Mouse (Mus musculus) kidney, postnatal 25 days (tissue): ENCODE results near the gene Cd4.

Experiments used
- DNase-seq, 2 experiments: peaks; one replicate each; pipeline ENCODE4 v3.0.0; 2021; ENCODE audit warnings: mixed read lengths in 2 of 2

Gene Cd4

DNA sequence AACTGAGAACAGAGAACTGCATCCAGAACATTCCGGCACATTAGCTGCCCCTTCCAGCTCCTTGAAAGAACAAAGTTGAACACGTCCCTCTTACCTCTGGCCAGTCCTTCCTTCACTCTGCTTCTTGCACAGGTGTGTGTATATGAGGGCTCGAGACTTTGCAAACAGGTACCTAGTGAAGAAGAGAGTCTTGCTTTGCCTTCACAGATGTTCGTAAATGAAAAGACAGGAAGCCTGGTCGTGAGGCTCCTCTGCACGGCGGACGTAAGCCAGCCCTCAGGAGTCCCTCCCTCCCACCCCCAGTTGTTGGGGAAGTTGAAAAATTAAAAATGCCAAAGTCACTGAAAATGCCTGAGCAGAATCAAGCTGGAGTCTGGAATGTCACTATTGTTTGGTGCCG is at the start of gene Cd4:
Gene Cd4 (minus strand): TSS at position 236 of the 400 bp plus-strand sequence.
- DNase-seq: no peak

DNA sequence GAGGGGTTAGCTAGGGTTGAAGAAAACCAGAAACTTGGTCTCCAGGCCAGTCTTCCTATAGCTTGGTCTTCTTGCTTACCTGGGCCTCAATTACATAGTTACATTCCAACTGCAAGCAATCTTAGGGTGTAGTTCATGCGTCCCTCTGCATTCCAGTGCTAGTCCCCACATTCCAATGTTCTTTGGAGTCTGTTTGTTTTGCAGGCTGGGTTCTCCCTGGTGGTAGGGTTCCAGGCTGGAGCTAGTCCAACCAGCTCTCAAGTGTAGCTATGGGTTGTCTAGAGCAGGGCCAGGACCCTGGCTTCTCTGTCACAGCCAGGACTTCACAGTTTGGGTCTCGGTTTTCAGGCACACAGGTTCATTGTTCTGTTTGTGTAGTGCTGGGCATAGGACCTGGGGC is 49.5 kb upstream of the Cd4 start:
- DNase-seq: no peak

DNA sequence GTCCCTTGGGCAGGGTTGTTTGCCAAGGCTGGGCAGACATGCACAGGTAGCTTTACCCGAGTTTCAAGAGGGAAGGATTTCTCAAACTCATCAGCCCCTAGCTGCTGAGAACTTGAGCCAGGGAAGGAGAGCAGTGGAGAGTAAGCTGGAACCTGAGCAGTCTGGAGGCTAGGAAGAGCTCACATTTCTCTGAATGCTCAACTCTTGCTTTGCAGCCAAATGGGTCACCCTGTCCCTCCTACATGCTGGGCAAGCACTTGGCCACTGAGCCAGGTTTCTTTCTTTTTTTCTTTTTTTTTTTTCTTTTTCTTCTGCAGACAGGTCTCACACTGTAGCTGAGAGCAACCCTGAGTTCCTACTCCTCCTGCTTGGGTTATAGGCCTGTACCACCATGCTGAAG is 48.7 kb upstream of the Cd4 start:
- DNase-seq: no peak

DNA sequence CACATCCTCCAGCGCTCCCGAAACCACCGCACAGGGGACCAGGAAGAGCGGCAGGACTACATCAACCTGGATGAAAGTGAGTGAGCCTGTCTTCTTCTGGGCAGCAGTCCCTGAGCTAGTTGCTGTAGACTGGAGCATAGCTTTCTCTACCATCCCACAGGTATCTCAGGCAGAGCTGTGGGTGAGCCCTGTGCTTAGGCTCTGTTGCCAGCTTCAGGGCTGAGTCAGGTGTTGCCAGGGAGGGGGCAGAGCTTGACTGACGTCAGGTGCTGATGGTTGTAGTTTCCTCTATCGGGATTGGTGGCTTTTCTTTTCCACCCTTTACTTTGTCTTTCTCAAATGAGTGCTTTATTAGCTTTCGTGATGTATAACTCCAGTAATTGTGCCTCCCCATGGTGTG is 46.6 kb upstream of the Cd4 start:
- DNase-seq: no peak

DNA sequence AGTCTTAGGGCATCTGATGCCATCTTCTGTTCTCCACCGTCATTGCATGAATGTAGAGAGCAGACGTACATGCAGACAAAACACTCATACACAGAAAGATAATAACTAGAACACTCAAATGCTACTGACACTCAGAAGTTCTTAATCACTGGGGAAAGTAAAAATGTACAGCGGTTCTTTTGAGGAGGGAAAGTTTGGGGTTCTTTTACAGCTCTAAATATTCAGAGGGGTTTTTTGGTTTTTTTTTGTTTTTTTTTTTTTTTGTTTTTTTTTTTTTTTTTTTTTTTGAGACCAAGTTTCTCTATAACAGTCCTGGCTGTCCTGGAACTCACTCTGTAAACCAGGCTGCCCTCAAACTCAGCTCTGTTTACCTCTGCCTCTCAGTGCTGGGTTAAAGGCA is 45.1 kb upstream of the Cd4 start:
- DNase-seq: no peak

DNA sequence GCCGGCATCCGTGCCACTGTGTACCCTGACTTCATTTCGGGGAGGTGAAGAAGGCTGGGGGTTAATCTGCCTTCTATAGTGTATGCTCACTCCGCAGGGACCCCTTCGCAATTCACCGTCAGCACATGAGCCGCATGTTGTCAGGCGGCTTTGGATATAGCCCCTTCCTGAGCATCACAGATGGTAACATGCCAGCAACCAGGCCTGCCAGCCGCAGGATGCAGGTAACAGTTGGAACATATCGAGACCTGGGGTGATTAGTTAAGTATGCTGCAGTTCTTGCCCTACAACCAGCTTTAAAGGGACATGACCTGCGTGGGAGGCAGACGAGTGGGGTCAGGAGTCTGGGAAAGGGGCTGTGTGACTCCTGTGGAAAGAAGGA is 44.3 kb upstream of the Cd4 start:
- no peak for DNase-seq

DNA sequence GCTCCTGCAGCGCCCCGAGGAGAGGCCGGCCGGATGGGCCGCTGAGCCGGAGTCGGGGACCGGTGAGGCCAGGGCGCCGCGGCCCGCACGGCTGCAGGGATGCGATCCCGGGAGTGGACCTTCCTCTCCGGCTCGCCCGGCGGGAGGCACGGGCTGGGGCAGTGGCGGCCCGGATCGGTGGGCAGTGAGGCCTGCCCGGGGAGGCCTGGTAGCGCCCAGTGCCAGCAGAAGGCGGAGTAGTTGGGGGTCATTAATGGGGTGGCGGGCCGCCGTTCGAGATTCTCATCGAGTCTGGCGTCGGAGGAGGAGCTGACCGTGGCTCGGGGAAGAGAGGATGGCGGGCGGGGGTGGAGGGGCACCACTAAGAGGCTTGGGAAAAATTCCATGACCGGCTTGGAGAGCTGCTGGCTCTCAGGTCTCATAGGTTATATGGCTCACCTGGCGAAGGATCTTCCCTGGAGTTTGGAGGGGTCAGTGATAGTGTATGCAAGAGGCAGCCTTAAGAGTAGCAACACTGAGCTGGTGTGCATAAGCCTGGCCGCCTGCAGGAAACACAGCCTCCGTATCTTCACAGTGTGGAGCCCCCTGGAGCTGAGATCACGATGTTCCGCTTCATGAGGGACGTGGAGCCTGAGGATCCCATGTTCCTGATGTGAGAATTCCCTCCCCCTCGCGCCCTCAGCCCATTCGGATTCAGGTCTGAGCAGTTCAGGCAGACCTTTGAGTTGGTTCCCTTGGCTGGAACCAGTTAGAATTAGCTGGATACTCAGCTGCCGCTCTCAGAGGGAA is 43.7 kb upstream of the Cd4 start:
- DNase-seq: peak; percentile 39 to 77

DNA sequence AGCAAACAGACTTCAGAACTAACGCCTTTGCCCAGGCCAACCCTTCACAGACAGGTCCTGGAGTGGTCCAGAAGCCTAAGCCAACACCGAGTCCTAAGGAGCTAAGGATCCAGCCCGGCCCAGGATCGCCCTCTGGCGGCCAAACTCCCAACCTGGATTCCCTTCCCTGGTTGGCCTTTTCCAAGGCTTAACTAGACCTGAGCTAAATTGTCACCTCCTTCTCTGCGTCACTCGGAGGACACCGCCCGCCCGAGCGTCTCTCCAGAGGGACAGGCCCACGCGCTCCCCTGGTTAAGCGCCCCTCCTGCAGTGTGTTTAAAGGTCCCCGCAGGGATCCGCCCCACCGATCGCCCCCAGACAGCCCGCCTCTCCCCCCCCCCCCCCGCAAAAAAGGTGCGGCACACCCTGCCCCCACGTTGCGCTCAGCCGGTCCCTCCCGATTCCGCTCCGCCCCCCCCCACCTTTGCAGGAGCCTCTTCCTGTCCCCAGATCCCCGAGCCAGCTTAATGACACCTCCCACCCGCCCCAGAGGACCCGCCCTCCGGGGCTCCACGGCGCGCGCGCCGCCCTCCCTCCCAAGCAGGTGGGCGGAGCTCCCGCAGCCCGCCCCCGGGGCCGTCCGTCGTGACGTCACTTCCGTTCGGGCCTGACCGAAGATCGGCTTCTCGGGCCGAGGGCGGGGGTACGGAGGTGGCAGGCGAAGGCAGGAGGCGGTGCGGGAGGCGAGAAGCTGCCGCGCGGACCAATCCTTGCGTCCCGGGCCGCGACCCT is 42.9 kb upstream of the Cd4 start, which contains the start of gene Mlf2:
Gene Mlf2 (plus strand): TSS at position 633 of the 771 bp plus-strand sequence.
- peak; percentile 99 for DNase-seq

DNA sequence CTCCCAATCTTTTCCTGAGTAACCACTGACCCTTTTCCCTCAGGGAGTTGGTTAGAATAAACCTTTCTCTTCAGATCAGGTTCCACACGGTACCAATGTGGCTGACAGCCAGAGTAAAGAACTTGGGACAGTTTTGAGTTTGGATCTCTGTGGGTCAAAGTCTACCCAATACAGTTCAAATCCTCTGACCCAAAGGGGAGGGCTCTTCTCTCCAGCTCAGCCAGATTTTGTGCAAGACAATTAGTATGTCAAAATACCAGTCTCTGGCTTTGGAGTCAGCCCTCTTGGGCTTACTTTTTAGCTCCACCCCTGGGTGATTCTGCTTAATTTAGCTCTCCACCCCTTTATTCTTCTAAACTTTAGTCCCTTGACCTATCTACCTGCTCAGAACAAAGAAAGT is 42.2 kb upstream of the Cd4 start:
- peak; percentile 56 to 73 for DNase-seq

DNA sequence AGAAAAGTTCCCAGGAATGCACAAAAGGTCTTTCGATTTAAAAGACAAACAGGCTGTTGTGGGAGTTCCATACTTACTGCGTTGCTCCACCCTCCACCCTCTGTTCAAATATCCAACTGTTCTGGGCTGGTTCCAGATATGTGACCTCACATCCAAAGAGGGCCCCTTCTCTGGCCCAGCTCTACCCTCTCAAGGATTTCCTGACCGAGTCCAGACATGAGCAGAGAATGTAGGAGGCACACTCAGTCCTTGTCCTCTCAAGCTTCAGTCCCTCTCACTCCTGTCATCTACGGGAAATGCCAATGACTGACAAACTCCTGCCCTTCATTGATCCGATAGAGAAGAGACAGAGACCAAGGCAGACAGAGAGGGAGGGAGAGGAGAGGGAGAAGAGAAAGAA is 37.9 kb upstream of the Cd4 start:
- no peak for DNase-seq

DNA sequence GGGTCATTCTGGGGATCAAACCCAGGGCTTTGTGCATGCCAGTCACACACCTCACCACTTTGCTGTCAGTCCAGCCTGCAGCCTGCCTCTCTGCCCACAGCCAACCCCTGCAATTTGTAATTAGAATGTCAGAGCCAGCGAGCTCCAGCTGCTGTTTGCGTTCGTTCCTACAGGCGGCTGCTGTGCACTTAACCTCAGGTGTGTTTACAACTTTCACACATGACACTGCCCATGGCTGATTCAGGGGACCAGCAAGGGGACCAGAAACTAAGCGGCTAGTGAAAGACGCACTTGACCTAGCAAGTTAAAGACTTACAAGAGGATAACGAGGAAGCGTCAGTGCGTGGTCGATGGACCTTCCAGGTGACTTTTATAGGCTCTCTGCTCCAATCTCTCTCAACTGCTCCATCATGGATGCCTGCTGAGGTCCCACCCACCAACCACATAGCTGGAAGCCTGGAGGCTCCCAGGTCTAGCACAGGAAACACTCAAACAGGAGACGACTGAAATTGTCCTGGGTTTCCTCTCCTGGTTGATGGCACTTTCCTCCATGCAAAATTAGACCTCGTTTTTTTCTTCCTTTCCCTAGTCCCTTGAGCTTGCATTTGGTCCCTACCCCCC is 37.3 kb upstream of the Cd4 start:
- peak in 1 of 2 experiments; percentile 68 for DNase-seq

DNA sequence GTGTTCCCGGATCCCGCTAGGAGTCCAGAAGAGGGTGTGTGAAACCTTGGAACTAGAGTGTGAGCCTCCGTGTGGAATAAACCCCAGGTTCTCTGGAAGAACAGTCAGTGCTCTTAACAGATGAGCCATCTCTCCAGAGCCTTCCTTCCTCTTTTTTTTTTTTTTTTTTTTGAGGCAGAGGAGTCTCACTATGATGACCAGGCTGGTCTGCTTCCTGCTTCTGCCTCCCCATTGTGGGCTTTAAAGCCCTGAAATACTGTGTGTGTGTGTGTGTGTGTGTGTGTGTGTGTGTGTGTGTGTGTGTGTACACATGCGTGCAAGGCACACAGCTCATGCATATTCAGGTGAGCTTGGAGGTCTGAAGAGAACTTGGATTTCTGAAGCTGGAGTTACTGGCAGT is 33.5 kb upstream of the Cd4 start:
- DNase-seq: no peak

DNA sequence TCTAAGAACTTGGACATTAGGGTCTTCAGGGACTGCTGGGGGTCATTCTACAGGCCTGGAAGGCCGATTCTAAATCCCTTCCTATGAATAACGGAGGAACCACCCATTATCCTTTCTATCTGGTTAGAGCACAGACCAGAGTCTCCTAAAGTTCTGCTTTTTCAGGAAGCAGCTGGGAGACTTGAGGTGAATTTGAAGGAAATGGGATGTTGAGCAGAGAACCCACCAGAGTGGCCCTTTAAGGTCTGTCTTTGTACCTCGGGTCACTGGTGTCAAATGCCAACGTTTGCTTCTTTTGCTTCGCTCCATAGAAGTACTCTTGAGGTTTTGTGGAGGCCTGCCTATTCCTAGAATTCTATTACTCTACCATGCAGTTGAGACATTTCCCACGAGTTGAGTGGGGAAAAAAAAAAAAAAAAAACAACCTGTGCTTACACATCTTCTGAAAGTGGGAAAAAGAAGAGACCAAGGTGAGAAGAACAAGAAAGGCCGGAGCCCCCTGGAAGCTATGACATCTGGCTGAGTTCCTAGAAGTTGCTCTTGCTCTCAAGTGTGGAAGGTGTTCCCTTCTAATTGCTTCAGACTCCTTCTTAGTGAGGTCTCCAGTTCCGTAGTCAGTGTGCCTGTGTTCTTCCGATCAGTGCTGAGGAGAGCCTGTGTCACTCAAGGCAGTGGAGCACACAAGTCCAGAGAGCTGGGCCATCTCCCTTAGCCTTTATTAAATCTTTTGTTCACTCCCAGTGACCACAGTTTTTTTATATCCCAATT is 32.5 kb upstream of the Cd4 start:
- peak in 1 of 2 experiments; percentile 17 for DNase-seq

DNA sequence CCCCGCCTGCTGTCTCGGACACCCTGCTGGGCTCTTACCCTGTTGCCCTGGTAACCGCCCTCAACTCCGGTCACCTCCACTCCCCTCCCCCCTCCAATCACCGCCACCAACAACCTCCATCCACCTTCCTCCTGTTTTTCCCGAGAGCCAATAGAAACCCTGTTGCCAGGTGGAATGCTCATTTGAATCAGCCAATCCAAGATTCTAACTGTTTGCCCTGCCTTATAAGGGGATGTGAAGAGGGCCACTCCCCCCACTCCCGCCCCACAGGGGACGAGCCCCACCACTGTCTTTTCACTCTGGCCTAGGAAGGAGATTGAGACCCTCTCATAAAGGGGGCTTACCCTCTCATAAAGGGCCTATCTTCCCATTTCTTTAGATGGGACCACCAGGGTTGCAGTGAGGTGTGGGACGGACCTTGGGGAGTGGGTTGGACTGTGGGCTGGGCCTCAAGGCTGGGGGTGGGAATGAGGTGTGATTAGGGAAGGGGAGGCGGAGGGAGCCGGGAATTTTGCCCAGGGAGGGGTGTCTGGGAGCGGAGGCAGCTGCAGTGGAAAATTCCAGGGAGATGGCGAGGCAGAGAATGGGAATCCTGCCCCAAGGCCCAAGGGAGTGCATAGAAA is 31.8 kb upstream of the Cd4 start, which contains the start of gene Ptms:
Gene Ptms (minus strand): TSS at position 409 of the 623 bp plus-strand sequence.
- peak; percentile 98 to 99 for DNase-seq

DNA sequence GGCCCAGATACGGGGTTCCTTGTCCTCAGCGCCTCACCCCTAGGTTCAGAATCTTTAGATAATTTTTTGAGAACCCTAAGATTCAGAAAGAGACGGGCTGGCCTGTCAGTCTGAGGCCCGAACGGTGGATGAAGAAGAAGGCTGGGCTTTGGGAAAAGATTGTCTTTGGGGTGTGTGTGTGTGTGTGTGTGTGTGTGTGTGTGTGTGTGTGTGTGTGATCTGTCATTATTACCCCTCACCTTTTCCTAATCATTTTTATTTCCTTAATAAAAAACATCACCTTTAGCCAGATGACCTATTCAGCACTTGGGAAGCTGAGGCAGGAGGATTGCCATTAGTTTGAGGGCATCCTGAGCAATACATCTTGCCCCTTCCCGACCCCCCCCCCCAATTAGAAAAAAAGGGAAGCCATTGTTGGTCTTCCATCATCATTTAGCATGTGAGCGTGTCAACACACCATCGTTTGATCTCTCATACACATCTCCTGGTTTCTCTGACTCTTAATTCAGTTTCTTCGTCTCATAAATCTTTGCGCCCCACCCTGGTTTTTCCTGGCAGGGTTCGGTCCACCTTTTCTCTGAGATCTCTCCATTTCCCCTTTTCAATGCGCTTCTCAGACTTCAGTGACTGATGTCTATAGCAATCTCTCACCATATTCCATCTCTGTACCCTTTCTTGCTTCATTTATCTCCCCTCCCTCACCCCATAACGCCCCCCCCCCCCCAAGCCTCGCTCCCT is 31.0 kb upstream of the Cd4 start:
- no peak for DNase-seq

DNA sequence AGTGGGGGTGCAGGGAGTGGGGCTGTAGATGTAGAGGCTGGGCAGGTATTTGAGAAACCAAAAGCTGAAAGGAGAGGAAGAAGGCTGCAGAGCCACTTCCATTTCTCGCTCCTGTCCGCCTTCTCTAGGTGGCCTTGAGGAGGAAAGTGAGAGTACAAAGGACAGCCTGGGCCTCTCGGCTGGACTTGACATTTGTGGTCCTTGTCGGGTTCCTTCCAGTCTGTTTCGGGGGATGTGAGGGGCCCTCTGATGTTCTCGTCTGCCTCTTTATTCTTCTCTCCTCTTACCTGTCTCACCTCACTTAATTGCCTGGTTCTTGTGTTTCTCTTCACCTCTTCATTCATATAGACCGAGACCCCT is 30.3 kb upstream of the Cd4 start:
- DNase-seq: no peak

DNA sequence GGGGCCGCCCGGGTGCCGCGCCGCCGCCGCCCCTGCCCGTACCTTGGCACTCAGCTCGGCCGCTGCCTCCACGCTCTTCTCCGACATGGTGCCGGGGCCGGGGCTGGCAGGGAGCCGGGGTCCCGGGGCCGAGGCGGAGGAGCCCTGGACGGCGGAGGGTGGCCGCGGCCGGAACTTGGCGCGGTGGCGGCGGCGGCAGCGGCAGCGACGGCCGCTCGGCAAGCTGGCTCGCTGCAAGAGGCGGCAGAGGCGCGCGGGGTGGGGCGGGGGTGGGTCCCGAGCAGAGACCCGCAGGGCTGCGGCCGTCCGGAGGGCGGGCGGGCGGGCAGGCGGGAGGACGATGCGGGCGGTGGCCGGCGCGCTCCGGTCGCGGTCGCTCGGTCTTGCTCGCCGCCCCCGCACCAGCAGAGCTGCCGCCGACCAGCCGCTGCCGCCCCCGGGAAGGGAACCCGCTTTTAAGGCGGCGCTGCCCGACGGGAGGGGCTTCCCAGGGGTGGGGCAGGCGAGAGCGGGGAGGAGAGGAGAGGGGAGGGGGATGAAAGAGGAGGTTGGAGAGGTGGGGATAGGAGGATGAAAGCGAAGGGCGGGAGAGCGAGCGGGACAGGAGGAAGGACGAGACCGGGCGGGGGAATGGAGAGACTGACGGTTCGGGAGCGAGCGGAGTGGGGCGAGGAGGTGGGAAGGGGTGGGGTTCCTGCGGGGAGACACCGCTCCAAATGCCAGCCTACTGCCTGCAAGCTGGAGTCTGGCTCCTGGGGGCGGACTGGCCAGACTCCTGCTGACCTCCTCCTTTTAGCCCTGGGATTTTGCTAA is 29.7 kb upstream of the Cd4 start:
- DNase-seq: peak; percentile 92 to 98

DNA sequence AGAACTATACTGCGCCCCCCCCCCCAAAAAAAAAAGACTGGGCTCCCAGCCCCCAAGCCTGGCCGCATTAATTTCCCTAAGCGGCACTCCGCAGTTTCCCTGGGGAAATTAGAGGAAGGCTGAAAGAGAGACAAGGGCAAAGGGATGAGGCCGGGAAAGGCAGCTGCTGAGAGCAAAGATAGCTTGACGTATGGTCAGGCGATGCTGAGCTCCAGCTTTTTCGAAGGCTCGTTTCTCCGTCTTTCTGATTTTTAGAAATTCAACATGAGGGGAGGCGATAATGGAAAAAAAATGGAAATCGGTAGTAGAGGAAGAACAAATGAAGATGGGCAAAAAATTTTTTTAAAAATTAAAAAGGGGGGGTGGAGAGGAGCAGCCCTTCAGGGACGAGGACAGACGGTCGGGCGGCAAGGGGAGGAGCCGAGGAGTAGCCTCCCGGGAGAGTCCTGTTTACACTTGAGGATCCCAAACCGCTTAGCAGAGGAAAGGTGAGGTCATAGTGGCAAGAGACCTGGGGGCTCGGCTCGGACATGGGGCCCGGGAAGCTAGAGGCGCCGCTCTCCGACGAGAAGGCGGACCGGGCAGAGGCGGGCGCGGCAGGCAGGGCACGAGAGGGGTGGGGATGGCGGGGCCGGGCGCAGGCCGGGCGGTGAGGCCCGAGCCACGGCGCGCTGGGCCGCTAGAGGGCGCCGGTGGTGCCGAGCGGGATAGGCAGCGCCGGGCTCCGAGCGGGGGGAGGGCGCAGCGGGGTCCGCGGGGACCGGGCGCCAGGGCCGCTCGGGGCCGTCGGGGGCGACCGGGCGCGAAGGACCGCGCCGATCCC is 28.9 kb upstream of the Cd4 start:
- peak; percentile 91 to 95 for DNase-seq

DNA sequence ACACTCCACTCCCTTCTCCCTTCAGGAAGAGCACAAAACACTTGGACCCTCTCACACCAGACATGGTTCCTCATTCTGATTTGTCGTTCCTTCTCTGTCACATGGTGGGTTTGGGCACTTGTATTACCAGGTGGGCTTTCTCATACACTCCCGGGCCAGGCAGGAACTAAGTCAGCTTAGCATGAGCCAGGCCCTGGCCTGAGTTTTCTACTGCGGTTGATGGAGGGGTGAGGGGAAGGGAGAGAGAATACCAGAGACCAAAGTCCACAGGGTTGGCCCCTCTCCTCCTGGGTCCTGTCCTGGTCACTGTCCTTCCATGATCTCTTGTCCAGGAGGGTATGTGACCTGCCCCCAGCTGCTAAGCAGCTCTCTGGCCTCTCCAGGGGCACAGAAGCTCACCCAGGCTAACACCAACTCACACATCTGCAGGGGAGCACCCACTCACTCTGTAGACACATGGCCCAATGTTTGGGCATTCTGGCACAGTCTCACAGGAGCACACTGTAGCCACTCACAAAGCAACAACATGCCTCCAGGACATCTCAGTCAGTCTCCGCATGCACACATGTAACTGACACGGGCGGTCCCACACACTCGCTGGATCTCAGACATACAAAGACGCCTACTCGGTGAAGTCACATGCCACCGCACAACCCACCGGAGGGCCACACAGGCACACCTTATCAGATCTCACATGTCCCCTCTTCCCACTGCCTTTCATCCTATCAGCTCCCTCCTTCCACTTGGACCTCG is 28.1 kb upstream of the Cd4 start:
- peak; percentile 65 to 90 for DNase-seq
